Mouse (Mus musculus): ENCODE measurements around the gene Dpp4.

DNA sequence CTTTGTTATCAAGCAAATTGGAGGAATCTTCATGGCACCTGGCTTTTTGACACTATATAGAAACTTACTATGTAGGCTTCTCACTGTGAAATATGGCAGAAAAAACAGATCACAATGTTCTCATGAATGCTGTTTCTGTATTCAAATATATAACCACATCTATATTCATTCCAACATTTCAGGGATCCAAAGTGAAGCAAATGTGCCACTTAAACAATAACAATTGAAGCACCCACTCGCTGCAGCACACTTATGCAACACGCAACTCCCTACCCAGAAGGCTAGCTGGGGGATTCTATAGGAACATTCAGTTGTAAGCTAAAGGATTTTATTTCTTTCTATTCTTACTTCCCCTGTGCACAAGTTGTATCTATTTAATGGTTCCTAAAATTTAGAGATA lies 110.3 kb downstream of the Dpp4 start:
- TF ChIP-seq CTCF (IDR thresholded peaks at IDR 0.05; ENCODE audit: insufficient read depth, low read length) (no peak), POLR2A (IDR thresholded peaks at IDR 0.05; ENCODE audit: borderline replicate concordance, extremely low read depth, low read depth, low read length) (no peak)
